Mouse (Mus musculus) embryonic facial prominence, embryonic 13.5 days (tissue): ENCODE measurements around the gene Ino80. TPM values are rescaled to one million over a fixed set of nuclear protein-coding genes. Genes with fewer than 3 reads are reported as not detected.
A peak's percentile ranks its signal among the peaks of the same experiment; 100 is the strongest.

ENCODE experiments used
- ATAC-seq: fragments of 200-750 bp; cut with Nextera tagmentation; 2 replicates; pipeline ENCODE4 v1.8.0; 2017; ENCODE audit warnings: low read depth; ENCODE audit not compliant: insufficient number of reproducible peaks, insufficient read depth, low FRiP score, low TSS enrichment
- H3K27ac ChIP-seq: fragments of 300-500 bp; sonication (generic); 2 replicates; pipeline ENCODE4 v1.5.1; 2015; ENCODE audit warnings: moderate library complexity, mild to moderate bottlenecking, inconsistent platforms
- H3K27me3 ChIP-seq: fragments of 300-500 bp; sonication (generic); 2 replicates; pipeline ENCODE4 v1.6.1; 2015; ENCODE audit warnings: mild to moderate bottlenecking, inconsistent platforms
- H3K36me3 ChIP-seq: fragments of 300-500 bp; sonication (generic); 2 replicates; pipeline ENCODE4 v1.6.1; 2015; ENCODE audit warnings: mild to moderate bottlenecking, inconsistent platforms
- H3K4me1 ChIP-seq: fragments of 300-500 bp; sonication (generic); 2 replicates; pipeline ENCODE4 v1.6.1; 2015; ENCODE audit warnings: inconsistent platforms
- H3K4me2 ChIP-seq: fragments of 300-500 bp; sonication (generic); 2 replicates; pipeline ENCODE4 v1.6.1; 2015; ENCODE audit warnings: moderate library complexity, mild to moderate bottlenecking, inconsistent platforms
- H3K4me3 ChIP-seq: fragments of 300-500 bp; sonication (generic); 2 replicates; pipeline ENCODE4 v1.5.1; 2015; ENCODE audit warnings: mild to moderate bottlenecking, inconsistent platforms
- H3K9ac ChIP-seq: fragments of 300-500 bp; sonication (generic); 2 replicates; pipeline ENCODE4 v1.6.1; 2015; ENCODE audit warnings: mild to moderate bottlenecking, inconsistent platforms
- H3K9me3 ChIP-seq: fragments of 300-500 bp; sonication (generic); 2 replicates; pipeline ENCODE4 v1.6.1; 2016; ENCODE audit warnings: inconsistent platforms
- WGBS: fragments of 180-500 bp; shearing (Covaris S2); methylation state at CpG from one replicate; pipeline ENCODE4 v1.1.7; 2015; ENCODE audit warnings: mixed read lengths; 5-methylcytosine and 5-hydroxymethylcytosine counted together
- polyA plus RNA-seq: library from polyadenylated mRNA; unstranded; fragments of >200 nt; fragmentation: Nextera tagmentation; extraction: Ambion mirVana; gene quantifications from 2 replicates; pipeline ENCODE4 v1.2.1, GENCODE M21; 2015

Ino80 gene
- polyA plus RNA-seq, 1 experiment from 2014 or later, result 4.9 TPM

GRCm38 (mm10) chr2:119350555-119351486 is 126.7 kb downstream of the Ino80 start, which contains the start of gene Chac1:
Gene Chac1 (plus strand): TSS chr2:119351229.
- Histone ChIP-seq H3K4me2 (peak within 1 kb of the TSS; percentile 86), H3K9ac (peak within 1 kb of the TSS; percentile 74), H3K27me3 (peaks cover 38% of the 10 kb centered on the region), H3K4me1 (peaks cover 11% of the 10 kb centered on the region; the same call in 1 of the 2 replicates), H3K36me3 (no peaks in the 10 kb centered on the region; the same call in 1 of the 2 replicates), H3K4me3 (peak within 1 kb of the TSS; percentile 58), H3K27ac (no peak within 1 kb of the TSS), H3K9me3 (no peaks in the 10 kb centered on the region)
- WGBS, result 5% methylated on average over 58 of the region's 58 CpGs
- ATAC-seq, result peak; percentile 86; the same call in 1 of the 2 replicates

GRCm38 (mm10) chr2:119344537-119345138 is 132.8 kb downstream of the Ino80 start:
- Histone ChIP-seq H3K36me3 (no peaks in the 10 kb centered on the region), H3K9ac (no peak overlapping the region), H3K27ac (no peak overlapping the region), H3K4me2 (no peak overlapping the region), H3K4me1 (no peaks in the 10 kb centered on the region), H3K4me3 (no peak overlapping the region), H3K9me3 (no peaks in the 10 kb centered on the region), H3K27me3 (peaks cover 10% of the 10 kb centered on the region)
- ATAC-seq, result no peak
- WGBS, result 46% methylated on average over 6 of the region's 6 CpGs

GRCm38 (mm10) chr2:119337425-119338265 is 139.8 kb downstream of the Ino80 start:
- Histone ChIP-seq H3K27me3 (peaks cover 4% of the 10 kb centered on the region), H3K9me3 (no peaks in the 10 kb centered on the region), H3K27ac (peak overlapping the region; percentile 60; the same call in 1 of the 2 replicates), H3K4me1 (peaks cover 5% of the 10 kb centered on the region; the same call in 1 of the 2 replicates), H3K36me3 (no peaks in the 10 kb centered on the region), H3K9ac (peak overlapping the region; percentile 75), H3K4me3 (peak overlapping the region; percentile 54), H3K4me2 (peak overlapping the region; percentile 83)
- ATAC-seq, result peak; percentile 67
- WGBS, result 8% methylated on average over 60 of the region's 60 CpGs

GRCm38 (mm10) chr2:119336470-119336869 is 141.0 kb downstream of the Ino80 start:
- Histone ChIP-seq H3K4me2 (no peak overlapping the region), H3K9ac (no peak overlapping the region), H3K9me3 (no peaks in the 10 kb centered on the region), H3K4me3 (no peak overlapping the region), H3K27me3 (peaks cover 16% of the 10 kb centered on the region), H3K4me1 (peaks cover 5% of the 10 kb centered on the region; the same call in 1 of the 2 replicates), H3K27ac (no peak overlapping the region), H3K36me3 (no peaks in the 10 kb centered on the region)
- 60% methylated on average over 10 of the region's 10 CpGs for WGBS
- ATAC-seq, result no peak

GRCm38 (mm10) chr2:119336002-119336401 is 141.5 kb downstream of the Ino80 start:
- 70% methylated on average over 2 of the region's 2 CpGs for WGBS
- Histone ChIP-seq H3K9ac (no peak overlapping the region), H3K36me3 (no peaks in the 10 kb centered on the region), H3K27ac (no peak overlapping the region), H3K27me3 (peaks cover 21% of the 10 kb centered on the region), H3K4me2 (no peak overlapping the region), H3K4me1 (peaks cover 5% of the 10 kb centered on the region; the same call in 1 of the 2 replicates), H3K9me3 (no peaks in the 10 kb centered on the region), H3K4me3 (no peak overlapping the region)
- no peak for ATAC-seq

- no peak for ATAC-seq
- WGBS, result 94% methylated on average over 1 of the region's 1 CpGs
- no peak overlapping the region for H3K4me2 ChIP-seq
Measured at GRCm38 (mm10) chr2:119335535-119335934, 142.0 kb downstream of the Ino80 start.

GRCm38 (mm10) chr2:119334964-119335525 is 142.4 kb downstream of the Ino80 start:
- H3K27me3 ChIP-seq, result peaks cover 30% of the 10 kb centered on the region
- no peaks in the 10 kb centered on the region for H3K9me3 ChIP-seq
- no peak overlapping the region for H3K4me3 ChIP-seq
- H3K36me3 ChIP-seq, result no peaks in the 10 kb centered on the region
- H3K4me1 ChIP-seq, result peaks cover 5% of the 10 kb centered on the region; the same call in 1 of the 2 replicates
- 69% methylated on average over 7 of the region's 7 CpGs for WGBS
- no peak overlapping the region; the same call in 1 of the 2 replicates for H3K9ac ChIP-seq
- ATAC-seq, result no peak
- H3K27ac ChIP-seq, result no peak overlapping the region
- H3K4me2 ChIP-seq, result no peak overlapping the region

More at GRCm38 (mm10) chr2:119335535-119335934, 142.0 kb downstream of the Ino80 start:
- Histone ChIP-seq H3K9me3 (no peaks in the 10 kb centered on the region), H3K4me3 (no peak overlapping the region), H3K27me3 (peaks cover 25% of the 10 kb centered on the region), H3K36me3 (no peaks in the 10 kb centered on the region), H3K27ac (no peak overlapping the region; the same call in 1 of the 2 replicates), H3K4me1 (peaks cover 5% of the 10 kb centered on the region; the same call in 1 of the 2 replicates), H3K9ac (no peak overlapping the region)

GRCm38 (mm10) chr2:119334135-119334534 is 143.4 kb downstream of the Ino80 start:
- Histone ChIP-seq H3K27ac (no peak overlapping the region), H3K36me3 (no peaks in the 10 kb centered on the region), H3K27me3 (peaks cover 39% of the 10 kb centered on the region), H3K9me3 (no peaks in the 10 kb centered on the region), H3K4me2 (peak overlapping the region; percentile 18), H3K9ac (no peak overlapping the region), H3K4me1 (peaks cover 5% of the 10 kb centered on the region; the same call in 1 of the 2 replicates), H3K4me3 (no peak overlapping the region)
- no peak for ATAC-seq
- 41% methylated on average over 1 of the region's 1 CpGs for WGBS

GRCm38 (mm10) chr2:119332177-119332661 is 145.3 kb downstream of the Ino80 start:
- H3K4me2 ChIP-seq, result no peak overlapping the region
- peaks cover 6% of the 10 kb centered on the region for H3K4me1 ChIP-seq
- no peak overlapping the region for H3K4me3 ChIP-seq
- ATAC-seq, result no peak
- H3K36me3 ChIP-seq, result no peaks in the 10 kb centered on the region
- no peak overlapping the region for H3K27ac ChIP-seq
- H3K27me3 ChIP-seq, result peaks cover 58% of the 10 kb centered on the region
- H3K9me3 ChIP-seq, result no peaks in the 10 kb centered on the region
- no peak overlapping the region for H3K9ac ChIP-seq
- 81% methylated on average over 24 of the region's 24 CpGs for WGBS

- peaks cover 19% of the 10 kb centered on the region for H3K4me1 ChIP-seq
- no peak overlapping the region for H3K4me2 ChIP-seq
- H3K9me3 ChIP-seq, result no peaks in the 10 kb centered on the region
- H3K27me3 ChIP-seq, result peaks cover 72% of the 10 kb centered on the region
- whole genome bisulfite sequencing, result 90% methylated on average over 8 of the region's 8 CpGs
- no peak overlapping the region for H3K27ac ChIP-seq
- H3K9ac ChIP-seq, result no peak overlapping the region
- no peak overlapping the region for H3K4me3 ChIP-seq
- no peak for ATAC-seq
- H3K36me3 ChIP-seq, result no peaks in the 10 kb centered on the region
Measured at GRCm38 (mm10) chr2:119330795-119331194, 146.7 kb downstream of the Ino80 start.
